Mouse (Mus musculus): ENCODE data around the gene Arhgap17.

GRCm38 (mm10) chr7:123312738-123313137 lies 57.0 kb downstream of the Arhgap17 start:
- TF ChIP-seq CTCF (IDR thresholded peaks at IDR 0.05; ENCODE audit: control insufficient read depth, insufficient read depth, low read length) = no peak
- TF ChIP-seq POLR2A (IDR thresholded peaks at IDR 0.05; ENCODE audit: borderline replicate concordance, control insufficient read depth, low read depth, low read length) = no peak
